Mouse (Mus musculus): ENCODE results near the gene Atxn1.

- TF ChIP-seq CTCF (IDR thresholded peaks at IDR 0.05; ENCODE audit: extremely low read depth, insufficient read depth, low read length) (no peak), POLR2A (IDR thresholded peaks at IDR 0.05; ENCODE audit: extremely low read depth, insufficient read depth, low read length) (no peak)
Measured at GRCm38 (mm10) chr13:45724507-45725259, 240.1 kb downstream of the Atxn1 start.

Measured in cortical plate, adult 2 months (tissue).